Mouse (Mus musculus) layer of hippocampus, adult 2 months (tissue): ENCODE results near the gene Gclm. TPM values are rescaled to one million over a fixed set of nuclear protein-coding genes. Genes with fewer than 3 reads are reported as not detected.

ENCODE experiments used
- DNase-seq, 2 experiments: peaks; one replicate each; pipeline ENCODE4 v3.0.0; 2022; ENCODE audit warnings: low spot score in 2 of 2
- H3K27ac ChIP-seq: fragments of 200-600 bp; 2 replicates; pipeline ENCODE4 v1.8.1; 2022
- H3K4me3 ChIP-seq: fragments of 200-600 bp; 2 replicates; pipeline ENCODE4 v1.8.1; 2022; ENCODE audit warnings: mild to moderate bottlenecking
- CTCF ChIP-seq: fragments of 200-600 bp; conservative IDR thresholded peaks from 2 replicates; pipeline ENCODE4 v1.8.1; 2022; ENCODE audit warnings: antibody characterized with exemption, mild to moderate bottlenecking, moderate library complexity
- microRNA-seq, 2 experiments: library from miRNA; unstranded; fragments of <30 nt; microRNA quantifications; one replicate each; pipeline ENCODE4 v1.2.0; 2021
- total RNA-seq, 2 experiments: library from RNA; stranded (reverse); gene quantifications; 2 replicates each; pipeline ENCODE4 v1.2.3; 2021

Gene Gclm
- total RNA-seq, 2 experiments from 2014 or later: 53.3 to 70.3 TPM

GRCm38 (mm10) chr3:122312078-122312477, 66.7 kb downstream of the Gclm start:
- no peak overlapping the region for H3K4me3 ChIP-seq
- peak; percentile 62 to 89 for DNase-seq
- no peak overlapping the region for H3K27ac ChIP-seq
- TF ChIP-seq CTCF: peak; percentile 99

GRCm38 (mm10) chr3:122312936-122313629, 67.7 kb downstream of the Gclm start:
- no peak overlapping the region for H3K27ac ChIP-seq
- no peak for DNase-seq
- TF ChIP-seq CTCF: no peak
- no peak overlapping the region for H3K4me3 ChIP-seq

GRCm38 (mm10) chr3:122313936-122314335, 68.6 kb downstream of the Gclm start:
- DNase-seq: no peak
- no peak overlapping the region for H3K27ac ChIP-seq
- H3K4me3 ChIP-seq: no peak overlapping the region
- no peak for TF ChIP-seq CTCF

- TF ChIP-seq CTCF: no peak
- no peak for DNase-seq
- Histone ChIP-seq H3K27ac (no peak overlapping the region), H3K4me3 (peak overlapping the region; percentile 27)
Measured at GRCm38 (mm10) chr3:122316621-122317020, 71.3 kb downstream of the Gclm start.

GRCm38 (mm10) chr3:122317339-122317738, 72.0 kb downstream of the Gclm start:
- no peak overlapping the region for H3K27ac ChIP-seq
- no peak overlapping the region for H3K4me3 ChIP-seq
- DNase-seq: no peak
- no peak for TF ChIP-seq CTCF

Small RNA genes lying within 50 kb of the gene (microRNA-seq; reads per million reads assigned to microRNA genes)
- gene Gm22903 (0 reads per million in 2 experiments), gene Mir760 (1,035 to 1,489 reads per million in 2 experiments)

Other genes with a start within 250 kb of the Gclm start
- gene Abca4, start 201.1 kb upstream of the Gclm start, total RNA-seq: 1 to 10 TPM in 1 of 2 experiments, under 1 TPM in 1; 0.96 to 1.7 TPM
- 10 to 100 TPM; 30.1 to 30.5 TPM for gene Dnttip2, start 28.8 kb downstream of the Gclm start, total RNA-seq
- 10 to 100 TPM in 1 of 2 experiments, 1 to 10 TPM in 1; 9.4 to 10.0 TPM for gene Bcar3, start 48.6 kb downstream of the Gclm start, total RNA-seq